Mouse (Mus musculus) heart, postnatal 25 days (tissue): ENCODE results near the gene Aqp2. TPM values are rescaled to one million over a fixed set of nuclear protein-coding genes. Genes with fewer than 3 reads are reported as not detected.

Experiments
- DNase-seq: peaks from one replicate; pipeline ENCODE4 v3.0.0; 2022; ENCODE audit warnings: low spot score
- intact Hi-C: fragments of 180-260 bp; cut with DNase I; formaldehyde crosslinking; loops from one replicate; pipeline ENCODE4 v1.15.1; 2025
- total RNA-seq, 2 experiments: library from RNA; stranded (reverse); gene quantifications; 2 replicates each; pipeline ENCODE4 v1.2.3; 2021

Gene Aqp2
- total RNA-seq, 2 experiments from 2014 or later: not detected

DNA sequence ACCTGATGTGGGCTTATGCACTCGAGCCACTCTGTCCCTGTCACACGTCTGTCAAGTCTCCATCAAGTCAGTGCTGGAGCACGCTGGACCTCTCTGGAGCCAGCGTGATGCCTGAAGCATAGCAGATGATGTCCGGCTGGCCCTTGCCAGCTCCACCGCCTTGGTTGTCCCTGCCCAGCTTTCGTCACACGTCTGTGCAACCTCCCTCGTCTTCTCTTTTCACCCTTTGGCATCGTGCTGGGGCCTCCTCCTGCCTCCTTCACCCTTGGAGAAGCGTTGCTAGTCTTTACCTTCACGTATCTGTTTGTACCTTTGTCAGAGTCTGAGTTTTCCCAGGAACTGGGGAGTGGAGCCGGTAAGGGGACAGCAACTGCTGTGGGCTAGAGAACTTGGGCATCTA lies 35.4 kb downstream of the Aqp2 start:
- no peak for DNase-seq
- intact Hi-C loops: no loop called here

DNA sequence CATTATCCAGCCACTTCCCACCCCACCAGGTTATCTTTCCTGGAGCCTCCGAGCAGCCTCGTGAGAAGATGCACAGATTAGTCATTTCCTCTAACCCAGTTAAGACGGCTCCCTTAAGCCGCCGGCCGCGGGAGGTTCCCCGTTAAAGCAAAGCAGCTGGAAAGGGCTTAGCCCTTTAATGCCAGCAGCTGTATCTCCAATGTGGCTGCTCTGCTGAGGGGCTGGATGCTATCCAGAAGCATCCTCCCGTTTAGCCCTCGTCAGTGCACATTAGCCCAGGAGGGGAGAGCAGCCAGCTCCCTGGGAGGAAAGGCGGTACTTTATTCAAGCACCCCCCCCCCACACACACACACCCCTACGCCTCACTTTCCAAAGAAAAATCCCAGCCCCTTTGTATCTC lies 35.9 kb downstream of the Aqp2 start:
- no peak for DNase-seq
- intact Hi-C loops: no loop called here

DNA sequence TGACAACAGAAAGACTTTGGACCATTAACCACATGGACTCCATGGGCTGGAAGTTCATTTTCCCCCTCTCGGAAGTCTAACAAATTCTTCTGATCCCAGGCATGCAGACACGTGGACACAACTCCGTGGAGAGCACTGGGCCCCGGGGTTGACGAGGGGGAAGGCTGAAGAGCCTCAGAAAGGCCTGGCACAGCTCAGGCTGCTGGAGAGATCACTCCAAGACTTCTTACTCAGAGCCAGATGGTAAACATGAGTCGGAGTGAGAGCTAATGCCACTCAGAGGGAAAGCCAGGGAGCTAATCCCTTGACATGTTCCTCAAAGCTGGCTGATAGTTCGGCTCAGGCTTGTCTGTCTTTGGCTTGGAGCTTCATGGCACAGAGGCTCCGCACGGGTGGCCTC lies 36.4 kb downstream of the Aqp2 start:
- no peak for DNase-seq
- intact Hi-C loops: no loop called here

DNA sequence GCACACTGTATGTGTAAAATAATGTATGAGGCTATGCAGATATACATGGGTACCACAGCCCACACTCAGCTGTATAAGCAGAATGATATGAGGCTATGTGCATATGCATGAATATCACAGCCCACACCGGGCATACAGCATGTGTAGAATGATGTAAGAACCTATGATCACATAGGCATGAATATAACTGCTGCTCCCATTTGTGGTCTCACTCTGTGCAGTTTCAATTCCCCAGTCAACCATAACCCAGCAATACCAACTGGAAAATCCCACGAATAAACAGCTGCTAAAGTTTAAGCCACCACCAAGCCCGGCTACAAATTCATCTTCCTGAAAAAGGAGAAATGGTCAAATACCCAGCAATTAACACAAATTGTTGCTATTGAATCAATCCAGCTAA lies 39.7 kb downstream of the Aqp2 start:
- DNase-seq: no peak
- intact Hi-C loops: no loop called here

DNA sequence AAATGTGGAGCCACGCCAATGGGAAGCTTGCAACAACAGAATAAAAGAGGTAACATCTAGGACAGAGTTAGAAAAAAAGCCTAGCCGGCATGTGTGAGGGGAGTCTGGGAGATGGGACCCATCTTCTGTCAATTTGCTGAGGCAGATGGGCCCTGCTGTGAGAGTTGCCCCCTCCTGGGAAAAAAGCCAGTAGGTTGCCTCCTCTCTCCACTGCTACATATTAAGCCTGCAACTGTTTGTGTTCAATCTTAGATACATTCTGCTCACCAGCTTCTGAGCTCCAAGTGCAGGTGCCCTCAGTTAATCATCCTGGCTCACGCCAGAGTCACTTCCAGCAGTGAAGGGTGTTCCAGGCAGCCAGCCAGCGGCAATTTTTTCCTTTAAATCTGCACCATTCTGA lies 41.0 kb downstream of the Aqp2 start:
- intact Hi-C loops: no loop called here
- DNase-seq: no peak

DNA sequence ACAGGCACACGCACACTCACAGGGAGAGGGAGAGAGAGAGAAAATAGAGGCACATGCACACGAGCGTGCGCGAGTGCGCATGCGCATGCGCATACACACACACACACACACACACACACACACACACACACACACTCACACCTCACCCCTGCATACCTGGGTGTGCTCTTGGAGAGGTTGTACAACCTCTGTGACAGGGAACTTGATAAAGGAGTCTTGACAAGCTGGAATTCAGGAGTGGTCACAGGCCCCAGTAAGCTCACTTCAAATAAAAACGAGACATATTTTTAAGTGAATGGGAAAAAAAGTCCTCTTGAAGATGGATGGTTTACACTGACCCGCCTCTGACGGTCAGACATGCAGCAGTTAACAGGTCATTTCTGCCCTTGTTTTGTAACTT lies 43.2 kb downstream of the Aqp2 start:
- intact Hi-C loops: no loop called here
- DNase-seq: no peak

DNA sequence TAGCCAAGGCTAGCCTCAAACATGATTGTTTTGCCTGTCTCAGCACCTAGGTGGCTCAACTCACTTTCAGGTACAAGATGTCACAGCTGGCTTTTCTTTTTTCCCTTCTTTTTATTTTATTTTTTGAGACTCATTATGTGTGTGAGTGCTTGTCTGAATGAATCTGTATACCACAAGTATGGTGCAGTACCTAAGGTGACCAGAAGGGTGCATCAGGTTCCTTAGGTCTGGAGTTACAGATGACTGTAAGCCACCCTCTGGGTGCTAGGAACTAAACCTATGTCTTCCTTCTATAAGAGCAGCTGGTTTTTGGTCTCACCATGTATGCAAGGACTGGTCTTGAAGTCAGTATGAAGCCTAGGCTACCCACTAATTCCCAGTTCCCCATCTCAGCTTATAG lies 52.8 kb downstream of the Aqp2 start:
- intact Hi-C loops: no loop called here
- no peak for DNase-seq

Other genes starting within 250 kb of the Aqp2 start
- gene Fmnl3, start 208.6 kb upstream of the Aqp2 start, total RNA-seq: 10 to 100 TPM; 20.1 to 21.1 TPM
- 100 to 1,000 TPM; 207 to 215 TPM for gene Tmbim6, start 186.2 kb upstream of the Aqp2 start, total RNA-seq
- 1 to 10 TPM; 6.4 to 7.6 TPM for gene Nckap5l, start 121.3 kb upstream of the Aqp2 start, total RNA-seq
- 1 to 10 TPM; 3.2 to 4.0 TPM for gene Bcdin3d, start 104.3 kb upstream of the Aqp2 start, total RNA-seq
- under 1 TPM in 1 of 2 experiments, not detected in 1; 0.11 TPM for gene Faim2, start 50.9 kb upstream of the Aqp2 start, total RNA-seq
- gene Aqp5, start 11.7 kb downstream of the Aqp2 start, total RNA-seq: under 1 TPM in 1 of 2 experiments, not detected in 1; 0.22 TPM
- gene Aqp6, start 22.3 kb downstream of the Aqp2 start, total RNA-seq: not detected
- gene Racgap1, start 72.6 kb downstream of the Aqp2 start, total RNA-seq: 1 to 10 TPM; 2.8 to 3.0 TPM
- gene Asic1, start 91.3 kb downstream of the Aqp2 start, total RNA-seq: under 1 TPM; 0.48 to 0.55 TPM
- gene Smarcd1, start 123.1 kb downstream of the Aqp2 start, total RNA-seq: 10 to 100 TPM; 23.5 to 25.3 TPM
- gene Gm17349, start 126.4 kb downstream of the Aqp2 start, total RNA-seq: 1 to 10 TPM; 2.8 to 4.2 TPM
- 10 to 100 TPM; 54.1 to 67.6 TPM for gene Gpd1, start 138.5 kb downstream of the Aqp2 start, total RNA-seq
- 100 to 1,000 TPM; 227 to 229 TPM for gene Cox14, start 146.6 kb downstream of the Aqp2 start, total RNA-seq
- 10 to 100 TPM; 18.2 to 18.5 TPM for gene Cers5, start 193.8 kb downstream of the Aqp2 start, total RNA-seq